Mouse (Mus musculus) megakaryocyte progenitor cell, adult 5-6 weeks (primary cell): Measurements from ENCODE around the gene Nedd9. TPM values are rescaled to one million over a fixed set of nuclear protein-coding genes. Genes with fewer than 3 reads are reported as not detected.
A peak's percentile ranks its signal among the peaks of the same experiment; 100 is the strongest.

Experiments
- ATAC-seq: replicated peaks from 2 replicates; pipeline ENCODE4 v1.8.0; 2016; ENCODE audit warnings: mild to moderate bottlenecking, moderate TSS enrichment, inconsistent platforms; ENCODE audit not compliant: poor library complexity
- total RNA-seq, 2 experiments: library from RNA; stranded (forward) in 1 of 2; stranded (reverse) in 1 of 2; fragments of 157-497, 149-512 nt in 1 of 2; fragments of 200-1000 nt in 1 of 2; gene quantifications; 2 replicates each; pipeline versions ENCODE4 v1.2.3 to v1.2.4; 2015 to 2017

Nedd9 gene
- total RNA-seq, 2 experiments from 2014 or later: 18.6 to 23.1 TPM

DNA sequence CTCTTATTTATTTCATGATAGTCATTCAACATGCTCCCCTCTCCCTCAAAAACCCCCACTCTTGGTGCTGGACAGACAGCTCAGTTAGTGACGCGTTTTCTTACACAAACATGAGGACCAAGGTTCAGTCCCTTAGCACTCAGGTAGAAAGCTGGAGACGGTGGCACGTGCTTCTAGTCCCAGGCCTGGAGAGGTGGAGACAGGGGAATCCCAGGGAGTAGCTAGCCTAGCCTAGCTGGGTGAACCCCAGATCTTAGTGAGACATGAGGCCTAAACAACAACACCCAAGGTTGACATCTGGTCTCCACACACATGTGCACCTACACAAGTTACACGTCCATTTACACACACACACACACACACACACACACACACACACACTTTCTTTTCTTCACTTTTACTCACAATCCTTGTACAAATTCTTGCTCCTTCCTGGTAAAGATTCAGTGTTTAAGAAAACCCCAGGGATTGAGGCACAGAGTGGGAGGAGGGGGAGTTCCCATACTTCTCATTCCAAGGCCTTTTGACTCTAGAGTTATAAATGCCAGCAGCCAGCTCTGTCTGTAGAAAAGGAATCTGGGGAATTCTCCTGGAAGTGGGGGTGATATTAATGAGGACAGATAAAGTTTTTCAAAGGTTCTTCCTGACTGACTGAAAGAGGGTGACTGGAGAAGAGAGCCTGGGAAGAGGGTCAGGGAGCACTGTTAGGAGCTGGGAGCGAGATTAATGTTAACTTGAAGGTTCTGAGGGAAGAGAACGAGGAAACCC lies 29.9 kb downstream of the Nedd9 start:
- ATAC-seq: 0 out of 2 replicates have a peak, but pooled peaks have one; percentile 14

- ATAC-seq: peak; percentile 63
These were observed 30.7 kb downstream of the Nedd9 start for GRCm38 (mm10) chr13:41456292-41457029.

DNA sequence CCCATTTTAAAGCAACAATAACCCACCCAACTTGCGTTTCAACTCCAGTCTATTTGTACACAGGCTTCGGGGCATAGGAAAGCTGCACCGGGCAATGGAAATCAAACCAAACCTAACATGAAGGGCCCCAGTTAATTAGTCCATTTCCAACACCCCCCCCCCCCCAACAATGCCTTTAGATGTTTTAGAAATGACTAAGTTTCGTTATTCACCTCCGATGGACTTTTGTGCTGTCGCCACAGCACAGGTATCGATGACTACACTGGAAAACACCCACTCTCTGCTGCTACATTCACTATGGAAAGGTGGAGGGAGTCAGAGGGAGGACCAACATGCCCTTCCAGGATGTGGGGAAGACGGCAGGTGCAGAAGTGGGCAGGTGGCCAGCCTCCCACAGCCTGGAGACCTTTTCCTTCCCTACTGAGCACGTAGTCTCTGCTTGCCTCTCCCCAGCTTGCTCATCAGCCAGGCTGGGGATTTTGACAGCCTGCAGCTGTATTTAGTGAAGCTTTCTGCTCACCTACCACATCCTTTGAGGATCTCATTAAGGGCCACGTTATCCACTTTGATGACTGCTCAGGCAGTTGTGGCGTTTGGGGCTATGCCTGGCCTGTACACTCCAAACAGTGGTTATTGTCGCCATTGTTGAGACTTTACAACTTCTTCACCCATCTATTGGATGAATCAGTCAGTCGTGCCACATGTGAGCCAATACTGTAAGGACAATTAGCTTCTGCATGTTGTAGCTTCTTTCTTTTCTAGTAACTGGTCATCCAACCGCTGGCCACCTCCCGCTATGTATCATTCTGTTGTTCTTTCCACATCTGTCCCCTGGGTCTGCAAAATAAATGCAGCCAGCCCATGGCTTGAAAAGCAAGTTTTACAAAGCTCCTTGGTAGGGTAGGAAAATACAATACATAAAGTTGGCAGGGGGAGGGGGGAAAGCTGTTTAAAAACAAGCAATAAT lies 33.7 kb downstream of the Nedd9 start:
- no peak for ATAC-seq

GRCm38 (mm10) chr13:41450821-41451220 lies 36.3 kb downstream of the Nedd9 start:
- ATAC-seq: no peak

GRCm38 (mm10) chr13:41449211-41449610 lies 38.0 kb downstream of the Nedd9 start:
- ATAC-seq: no peak

DNA sequence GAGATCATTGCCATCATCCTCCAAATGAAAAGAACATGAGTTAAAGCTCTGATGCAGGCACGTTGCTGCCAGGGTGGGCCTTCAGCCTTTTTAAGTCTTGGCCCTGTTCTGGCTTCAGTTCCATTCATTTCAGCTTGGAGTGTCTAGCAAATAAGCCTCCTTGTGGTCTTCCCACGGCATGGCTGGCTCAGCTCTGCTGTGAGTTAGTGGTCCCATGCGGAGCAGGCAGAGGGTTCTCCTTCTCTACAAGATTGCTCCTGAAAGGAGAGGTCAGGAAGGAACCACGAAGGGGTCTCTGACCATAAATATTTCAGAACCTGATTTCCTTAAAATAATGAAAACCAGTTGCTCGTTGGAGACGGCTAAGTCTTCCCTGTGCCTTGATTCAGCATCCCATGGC lies 40.0 kb downstream of the Nedd9 start:
- no peak for ATAC-seq

GRCm38 (mm10) chr13:41446591-41446990 lies 40.6 kb downstream of the Nedd9 start:
- no peak for ATAC-seq

DNA sequence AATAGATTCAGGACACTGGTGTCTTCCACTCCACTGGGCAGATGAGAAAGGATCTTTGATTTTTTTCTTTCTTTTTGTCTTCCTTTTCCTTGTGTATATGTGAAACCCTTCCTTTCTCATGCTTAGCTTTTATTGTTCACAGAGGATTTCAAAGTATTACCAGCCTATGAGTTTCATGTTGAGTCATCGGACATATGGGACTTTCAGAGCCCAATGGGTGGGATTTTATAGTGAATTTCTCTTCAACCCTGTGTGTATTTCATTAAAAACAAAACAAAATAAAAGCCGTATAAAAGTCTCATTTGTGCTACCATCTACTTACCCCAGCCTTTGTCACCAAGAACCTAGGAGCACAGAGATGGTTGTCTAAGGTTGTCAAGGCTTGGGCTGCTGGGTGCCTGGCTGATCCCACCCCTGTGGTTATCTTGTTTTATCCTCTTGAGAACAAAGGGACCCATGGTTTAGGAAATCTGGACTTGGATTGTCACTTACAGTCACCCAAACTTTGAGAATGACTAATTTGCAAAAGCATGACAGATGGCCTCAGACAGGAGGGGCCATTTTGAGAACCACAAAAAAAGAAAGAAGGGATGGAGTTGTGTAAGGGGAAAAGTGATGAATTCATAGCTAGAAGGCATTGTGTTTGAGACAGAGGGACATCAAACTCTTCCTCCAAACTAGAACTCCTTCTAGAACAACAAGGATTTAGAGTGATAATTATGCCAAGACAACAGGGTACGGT lies 41.9 kb downstream of the Nedd9 start:
- no peak for ATAC-seq

- no peak for ATAC-seq
These were observed 42.9 kb downstream of the Nedd9 start for GRCm38 (mm10) chr13:41444230-41444629.

GRCm38 (mm10) chr13:41442145-41442544 lies 45.0 kb downstream of the Nedd9 start:
- no peak for ATAC-seq

GRCm38 (mm10) chr13:41440205-41440604 lies 47.0 kb downstream of the Nedd9 start:
- ATAC-seq: peak; percentile 72

- peak; percentile 70 for ATAC-seq
These were observed 49.8 kb downstream of the Nedd9 start for GRCm38 (mm10) chr13:41437390-41437789.

DNA sequence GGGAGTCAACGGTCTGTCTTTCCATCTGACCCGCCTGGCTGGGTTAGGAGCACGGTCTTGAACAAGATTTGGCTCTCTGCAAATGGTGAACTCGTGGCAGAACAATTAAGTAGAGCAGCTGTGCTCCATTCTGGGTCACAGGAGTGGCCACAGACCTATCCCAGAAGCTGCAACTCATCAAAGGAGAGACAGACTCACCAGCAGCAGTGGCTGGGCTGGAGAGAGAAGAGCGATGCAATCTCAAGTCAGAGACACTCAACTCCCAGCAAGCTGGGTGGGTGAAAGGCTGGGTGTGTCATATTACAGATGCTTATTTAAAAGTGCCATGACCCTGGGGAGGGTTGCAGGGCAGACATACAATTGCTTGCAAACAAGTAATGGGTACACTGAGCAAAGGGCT lies 50.4 kb downstream of the Nedd9 start:
- ATAC-seq: no peak

DNA sequence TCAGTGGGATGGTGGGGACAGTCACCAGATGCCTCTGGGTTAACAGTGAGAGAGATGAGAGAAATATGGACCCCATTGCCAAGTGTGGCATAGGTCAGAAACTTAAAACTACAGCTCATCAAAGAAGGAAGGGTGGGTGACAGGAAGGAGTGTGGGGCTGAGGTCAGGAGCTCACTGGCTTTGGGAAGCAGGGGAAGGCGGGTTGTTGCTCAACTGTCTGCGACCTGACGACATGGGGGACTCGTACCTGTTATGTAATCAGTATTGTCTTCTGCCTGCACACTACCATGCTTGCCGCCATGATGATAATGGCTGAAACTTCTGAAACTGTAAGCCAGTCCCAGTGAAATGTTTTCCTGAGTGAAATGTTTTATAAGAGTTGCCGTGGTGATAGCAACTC lies 54.0 kb downstream of the Nedd9 start:
- peak; percentile 96 for ATAC-seq

GRCm38 (mm10) chr13:41431795-41432194 lies 55.4 kb downstream of the Nedd9 start:
- ATAC-seq: no peak

- ATAC-seq: no peak
These were observed 60.1 kb downstream of the Nedd9 start for GRCm38 (mm10) chr13:41427046-41427445.

DNA sequence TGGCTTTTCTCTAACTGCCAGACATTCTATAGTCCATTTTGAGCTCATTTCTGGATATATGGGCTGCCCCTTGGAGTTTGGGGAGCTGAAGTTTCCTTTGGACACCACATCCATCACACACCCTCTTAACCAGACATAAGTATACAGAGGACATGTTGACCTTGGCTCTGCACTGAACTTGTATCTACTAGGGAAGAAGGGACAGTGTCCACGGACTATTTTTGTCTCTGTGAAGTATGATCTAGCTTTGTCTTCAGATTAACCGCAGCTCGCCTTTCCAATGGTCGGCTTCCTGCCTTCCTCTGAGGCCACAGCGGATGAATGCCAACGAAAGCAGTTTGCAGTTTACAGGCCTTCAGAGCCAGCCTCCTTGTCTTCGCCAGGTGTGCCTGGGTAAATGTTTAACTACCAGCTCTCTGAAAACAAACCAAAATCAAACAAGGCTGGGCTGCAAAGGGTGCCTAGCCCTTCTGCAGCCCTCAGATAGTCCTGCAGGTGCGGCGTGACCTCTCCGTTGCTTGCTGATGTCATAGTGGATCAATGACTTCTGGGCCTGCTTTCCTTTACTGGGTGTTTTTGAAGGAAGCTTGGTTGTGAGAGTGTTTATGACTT lies 63.6 kb downstream of the Nedd9 start:
- ATAC-seq: no peak

GRCm38 (mm10) chr13:41422581-41422980 lies 64.6 kb downstream of the Nedd9 start:
- no peak for ATAC-seq

DNA sequence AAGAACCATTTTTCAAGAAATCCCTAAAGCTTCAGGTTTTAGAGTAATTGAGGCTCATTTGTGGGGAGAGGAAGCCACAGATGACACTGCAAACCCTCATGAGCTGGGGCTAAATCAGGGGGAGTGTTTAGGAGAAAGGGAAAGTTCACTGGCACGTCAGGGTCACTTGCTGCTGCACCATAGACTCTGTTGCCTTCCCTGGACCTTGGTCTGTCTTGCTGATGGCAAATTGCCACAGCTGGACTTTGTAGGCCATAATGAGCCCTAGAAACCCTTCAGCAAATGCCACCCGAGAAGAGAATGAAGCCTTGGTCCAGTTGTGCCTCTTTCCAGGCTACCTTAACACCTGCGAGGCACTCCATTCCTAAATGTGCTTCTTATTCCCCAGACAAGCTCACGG lies 66.8 kb downstream of the Nedd9 start:
- ATAC-seq: no peak
